In the genomic region with DNA sequence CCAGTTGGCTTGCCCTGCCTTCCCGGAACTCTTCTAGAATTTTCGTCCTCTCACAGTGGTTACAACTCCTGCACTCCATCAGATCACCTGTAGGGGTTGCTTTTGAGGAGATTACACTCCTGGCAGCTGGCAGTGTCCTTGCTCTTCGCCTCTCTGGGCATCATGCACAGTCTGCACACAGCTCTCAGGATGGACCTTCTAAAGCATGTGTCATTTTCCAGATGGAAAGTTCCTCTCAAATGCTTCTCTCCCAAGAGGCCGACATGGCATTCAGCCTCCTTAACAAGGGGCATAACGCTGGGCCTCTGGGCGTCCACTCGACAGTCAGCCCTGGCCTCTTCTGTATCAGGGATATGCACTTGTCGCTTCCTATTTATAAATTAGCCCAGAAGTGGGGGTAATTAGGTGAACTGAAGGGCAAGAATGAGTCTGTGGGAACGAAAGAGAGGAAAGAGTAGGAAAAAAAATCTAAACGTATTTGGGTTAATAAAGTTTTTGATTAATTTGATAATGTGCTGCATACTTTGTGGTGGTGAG, we compare ENCODE assay signal across 20 mouse cellular contexts.
DNase-seq lines count a peak whose midpoint lies in the region; ATAC-seq lines count a peak whose summit lies in the region.
"Had no signal": no experiment of that assay in that cellular context is flagged by ENCODE, and none has a peak within 500 bp of the region (broad histone marks: within the 10 kb centered on the region; RNA-seq: fewer than 3 reads in every experiment).

No protein-coding gene starts in this region.

- no peak overlapping the region for H3K4me3 ChIP-seq in heart, embryonic 10.5 days
- H3K4me3 ChIP-seq in heart, embryonic 12.5 days, result no peak overlapping the region
- H3K4me3 ChIP-seq in heart, embryonic 14.5 days (ENCODE audit: control insufficient read depth in 1 of 2, insufficient read depth in 1 of 2, low read depth in 1 of 2, low read length in 2 of 2), result no peak overlapping the region
- H3K4me3 ChIP-seq: embryonic facial prominence, embryonic 13.5 days; erythroblast, embryonic 14.5 days; midbrain, embryonic 10.5 days; myocyte had no signal

- H3K27ac ChIP-seq in heart, embryonic 10.5 days, result 0 out of 2 replicates have a peak overlapping the region, but pooled peaks have one; percentile 0
- H3K27ac ChIP-seq in heart, embryonic 12.5 days (ENCODE audit: poor library complexity, severe bottlenecking), result peak overlapping the region; percentile 6; the same call in 1 of the 2 replicates
- peak overlapping the region; percentile 61 to 66 for H3K27ac ChIP-seq in heart, embryonic 14.5 days (replicated peaks in 1 of 2; ENCODE audit: control insufficient read depth in 1 of 2, insufficient read depth in 1 of 2, low read depth in 2 of 2, low read length in 2 of 2)
- H3K27ac ChIP-seq: embryonic facial prominence, embryonic 13.5 days; hindbrain, embryonic 14.5 days; kidney, postnatal 0 days; macrophage; midbrain, embryonic 10.5 days had no signal

- no peak for ATAC-seq in heart, embryonic 12.5 days (ENCODE audit: insufficient number of reproducible peaks, low FRiP score)
- peak; percentile 62 for ATAC-seq in heart, embryonic 14.5 days (ENCODE audit: insufficient number of reproducible peaks, insufficient read depth, low FRiP score, low read depth)
- ATAC-seq: forebrain, embryonic 14.5 days; lung, postnatal 0 days; midbrain, embryonic 16.5 days had no signal

- DNase-seq in heart, embryonic 10.5 days (ENCODE audit: low spot score), result no peak
- DNase-seq in heart, adult 8-10 months (ENCODE audit: low spot score), result no peak
- DNase-seq in retina, embryonic 14.5 days (ENCODE audit: low spot score), result peak; percentile 65
- DNase-seq in adipocyte (ENCODE audit: low spot score), result no peak
- no peak for DNase-seq in adrenal gland, adult 18-20 months (ENCODE audit: low spot score in 2 of 2)
- DNase-seq: adrenal gland, postnatal 36 days; cerebellum, adult 9-10 months; gastrocnemius, postnatal 10 days had no signal

- no peaks in the 10 kb centered on the region for H3K36me3 ChIP-seq in heart, embryonic 10.5 days
- no peaks in the 10 kb centered on the region for H3K36me3 ChIP-seq in heart, embryonic 12.5 days
- H3K36me3 ChIP-seq in heart, embryonic 14.5 days (ENCODE audit: control insufficient read depth, insufficient read depth, low read length), result no peaks in the 10 kb centered on the region
- H3K36me3 ChIP-seq: embryonic facial prominence, embryonic 13.5 days; midbrain, embryonic 10.5 days had no signal

- H3K9ac ChIP-seq in heart, embryonic 12.5 days, result no peak overlapping the region
- H3K9ac ChIP-seq in heart, embryonic 14.5 days (ENCODE audit: low read length), result no peak overlapping the region
- H3K9ac ChIP-seq: embryonic facial prominence, embryonic 13.5 days; hindbrain, embryonic 14.5 days had no signal

- H3K27me3 ChIP-seq in heart, embryonic 10.5 days (ENCODE audit: insufficient read depth, poor library complexity, severe bottlenecking), result no peaks in the 10 kb centered on the region
- H3K27me3 ChIP-seq in heart, embryonic 12.5 days (replicated peaks), result no peaks in the 10 kb centered on the region
- H3K27me3 ChIP-seq in heart, embryonic 14.5 days (ENCODE audit: control insufficient read depth, insufficient read depth, low read length), result no peaks in the 10 kb centered on the region
- H3K27me3 ChIP-seq: embryonic facial prominence, embryonic 13.5 days had no signal

- no peaks in the 10 kb centered on the region for H3K9me3 ChIP-seq in heart, embryonic 10.5 days
- no peaks in the 10 kb centered on the region for H3K9me3 ChIP-seq in heart, embryonic 12.5 days (replicated peaks)
- H3K9me3 ChIP-seq in heart, embryonic 14.5 days (ENCODE audit: control insufficient read depth, low read length), result no peaks in the 10 kb centered on the region
- H3K9me3 ChIP-seq: embryonic facial prominence, embryonic 13.5 days; midbrain, embryonic 10.5 days had no signal

- WGBS in heart, embryonic 10.5 days, result 66% methylated on average over 10 of the region's 10 CpGs
- WGBS in heart, embryonic 12.5 days, result 57% methylated on average over 10 of the region's 10 CpGs
- WGBS in heart, embryonic 14.5 days, result 44% methylated on average over 10 of the region's 10 CpGs

- no peak overlapping the region for H3K4me2 ChIP-seq in heart, embryonic 12.5 days
- 0 out of 2 replicates have a peak overlapping the region, but pooled peaks have one; percentile 11 for H3K4me2 ChIP-seq in heart, embryonic 14.5 days (ENCODE audit: low read length)
- H3K4me2 ChIP-seq: embryonic facial prominence, embryonic 13.5 days; hindbrain, embryonic 14.5 days had no signal

- H3K4me1 ChIP-seq in heart, embryonic 10.5 days, result peaks cover 15% of the 10 kb centered on the region
- peaks cover 15% of the 10 kb centered on the region for H3K4me1 ChIP-seq in heart, embryonic 12.5 days (replicated peaks)
- peaks cover 7 to 16% of the 10 kb centered on the region in 2 experiments for H3K4me1 ChIP-seq in heart, embryonic 14.5 days (ENCODE audit: control insufficient read depth in 2 of 2, insufficient read depth in 2 of 2, low read length in 2 of 2)

Comparison
In these comparisons a context has a peak if more than half of its experiments do, and no peak if none do; other contexts are left out.
1. H3K27ac ChIP-seq: peak in every context shown above with its lines; median percentile 64 in heart, embryonic 14.5 days; 6 in heart, embryonic 12.5 days; 0 in heart, embryonic 10.5 days.